Mouse (Mus musculus): ENCODE data around the gene Tsacc.
"Not testable (repeated sequence)": the region's sequence is repeated elsewhere in the genome, so short reads cannot be mapped to it uniquely, and the experiment has no call there.

The Tsacc gene

DNA sequence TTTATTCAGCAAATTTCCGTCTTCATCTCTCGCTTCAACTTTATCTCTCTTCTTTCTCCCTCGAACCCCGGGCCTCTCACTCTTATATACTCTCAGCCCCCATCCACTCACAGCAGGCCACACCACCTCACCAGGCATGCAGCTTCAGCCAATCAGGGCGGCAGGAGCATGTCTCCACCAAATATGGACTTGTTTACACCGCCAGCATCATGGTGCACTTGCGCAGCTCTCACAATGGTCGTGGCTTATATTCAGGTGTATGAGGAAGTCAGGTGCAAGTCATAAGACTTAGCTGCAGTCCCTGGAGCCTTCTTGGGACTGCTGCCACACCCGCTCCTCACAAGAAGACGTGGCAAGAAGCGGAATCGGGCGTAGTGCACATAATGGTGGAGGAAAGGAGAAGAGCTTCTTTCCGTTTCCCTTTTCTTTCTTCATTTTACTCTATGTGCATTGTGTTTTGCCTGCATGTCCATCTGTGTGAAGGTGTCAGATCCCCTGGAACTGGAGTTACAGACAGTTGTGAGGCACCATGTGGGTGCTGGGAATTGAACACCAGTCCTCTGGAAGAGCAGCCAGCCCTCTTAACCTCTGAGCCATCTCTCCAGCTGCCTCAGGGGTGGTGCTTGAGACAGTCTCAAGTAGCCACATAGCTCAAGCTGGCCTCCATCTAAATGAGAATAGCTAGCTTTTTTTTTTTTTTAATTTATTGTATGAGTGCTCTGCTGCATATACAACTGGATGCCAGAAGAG lies 11.8 kb downstream of the Tsacc start:
- DNase-seq (ENCODE audit: low read depth): not testable (repeated sequence)

DNA sequence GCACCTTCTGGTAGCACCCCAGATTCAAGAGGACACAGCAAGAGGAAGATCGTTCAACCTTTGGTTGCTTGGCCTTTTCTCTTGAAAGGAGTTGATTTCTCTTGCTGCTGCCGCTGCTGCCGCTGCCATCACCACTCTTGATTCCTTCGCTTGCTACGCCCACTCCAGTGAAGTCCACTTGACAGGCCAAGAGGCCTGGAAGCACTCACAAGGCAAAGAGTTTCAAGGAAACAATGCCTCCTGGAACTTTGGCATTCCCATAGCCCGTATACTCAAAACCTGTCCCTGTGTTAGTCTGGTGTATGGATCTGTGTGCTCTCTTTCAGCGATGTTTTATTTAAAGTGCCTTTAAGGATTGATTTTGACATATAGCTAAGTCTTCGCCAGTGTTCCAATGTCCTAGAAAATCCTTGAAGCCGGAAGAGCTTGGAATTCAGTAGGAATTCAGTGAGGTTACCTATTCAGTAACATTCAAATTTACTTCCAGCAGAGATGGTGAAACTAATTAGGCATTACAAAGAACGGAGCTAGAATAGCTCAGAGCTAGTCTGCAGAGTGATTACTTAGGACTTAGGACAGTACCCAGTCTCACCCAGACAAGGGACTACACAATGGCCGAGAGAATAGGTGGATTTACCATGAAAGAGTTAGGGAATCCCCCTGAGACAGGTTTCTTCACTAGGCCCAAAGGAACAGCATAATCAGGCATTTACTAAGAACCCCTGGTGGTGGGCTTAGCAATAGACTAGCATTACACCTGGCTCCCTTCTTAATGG lies 15.5 kb downstream of the Tsacc start:
- not testable (repeated sequence) for DNase-seq (ENCODE audit: low read depth)

DNA sequence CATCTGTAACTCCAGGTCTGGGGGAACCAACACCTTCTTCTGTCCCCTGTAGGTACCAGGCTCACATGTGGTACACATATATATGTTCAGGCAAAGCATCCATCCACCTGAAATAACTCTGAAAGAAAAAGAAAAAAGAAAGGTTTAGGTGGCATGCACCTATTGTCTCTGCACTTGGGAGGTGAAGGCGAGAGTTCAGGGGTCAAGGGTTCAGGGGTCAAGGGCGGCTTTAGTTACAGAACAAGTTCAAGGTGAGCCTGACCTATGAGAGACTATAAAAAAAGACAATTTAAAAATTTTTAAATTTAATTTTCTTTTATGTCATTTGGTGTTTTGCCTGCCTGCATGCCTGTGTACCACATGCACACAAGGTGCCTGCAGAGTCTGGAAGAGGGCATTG lies 16.8 kb downstream of the Tsacc start:
- DNase-seq (ENCODE audit: low read depth): no peak

- no peak for DNase-seq (ENCODE audit: low read depth)
These were observed 20.2 kb downstream of the Tsacc start for GRCm38 (mm10) chr3:88276529-88277143.

DNA sequence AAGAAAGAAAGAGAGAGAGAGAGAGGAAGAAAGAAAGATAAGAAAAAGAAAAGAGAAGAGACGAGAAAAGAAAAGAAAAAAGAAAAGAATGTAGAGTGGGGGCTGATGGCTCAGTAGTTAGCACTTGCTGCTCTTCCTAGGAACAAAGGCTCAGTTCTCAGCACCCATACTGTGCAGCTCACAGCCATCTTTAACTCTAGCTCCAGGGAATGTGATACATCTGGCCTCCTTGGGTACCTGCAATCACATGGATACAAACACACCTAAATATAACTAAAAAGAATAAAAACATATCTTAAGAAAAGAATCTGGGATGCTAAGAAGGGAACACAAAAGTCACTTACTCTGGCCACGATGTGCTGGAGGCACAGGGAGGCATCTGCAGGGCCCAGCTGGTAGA lies 20.7 kb downstream of the Tsacc start:
- DNase-seq (ENCODE audit: low read depth): no peak

DNA sequence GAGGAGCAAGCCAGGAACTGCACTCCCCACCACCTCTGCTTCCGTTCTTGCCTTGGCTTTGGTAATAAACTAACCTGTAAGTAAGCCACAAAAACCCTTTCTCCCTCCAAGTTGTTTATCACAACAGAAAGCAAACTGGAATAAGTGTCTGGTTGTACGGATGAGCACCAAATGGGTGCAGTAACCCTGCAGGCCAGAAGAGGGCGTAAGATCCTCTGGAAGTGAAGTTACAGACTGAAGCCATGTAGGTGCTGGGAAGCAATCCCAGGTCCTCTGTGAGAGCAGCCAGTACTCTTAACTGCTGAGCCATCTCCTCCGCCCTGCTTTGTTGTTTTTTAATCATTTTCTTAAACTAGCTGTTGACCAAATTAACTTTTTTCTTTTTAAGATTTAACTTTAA lies 22.8 kb downstream of the Tsacc start:
- no peak for DNase-seq (ENCODE audit: low read depth)

DNA sequence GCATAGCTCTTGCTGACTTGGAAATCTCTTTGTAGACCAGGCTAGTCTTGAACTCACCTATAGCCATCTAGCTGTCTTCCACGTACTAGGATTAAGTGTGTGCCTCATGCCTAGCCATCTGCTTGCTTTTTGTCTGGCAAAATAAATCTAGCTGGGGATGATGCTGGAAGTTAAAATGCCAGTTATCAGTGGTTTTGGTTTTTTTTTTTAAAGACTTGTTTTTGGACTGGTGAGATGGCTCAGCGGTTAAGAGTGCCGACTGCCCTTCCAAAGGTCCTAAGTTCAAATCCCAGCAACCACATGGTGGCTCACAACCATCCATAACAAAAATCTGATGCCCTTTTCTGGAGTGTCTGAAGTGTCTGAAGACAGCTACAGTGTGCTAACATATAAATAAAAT lies 24.9 kb downstream of the Tsacc start:
- no peak for DNase-seq (ENCODE audit: low read depth)

DNA sequence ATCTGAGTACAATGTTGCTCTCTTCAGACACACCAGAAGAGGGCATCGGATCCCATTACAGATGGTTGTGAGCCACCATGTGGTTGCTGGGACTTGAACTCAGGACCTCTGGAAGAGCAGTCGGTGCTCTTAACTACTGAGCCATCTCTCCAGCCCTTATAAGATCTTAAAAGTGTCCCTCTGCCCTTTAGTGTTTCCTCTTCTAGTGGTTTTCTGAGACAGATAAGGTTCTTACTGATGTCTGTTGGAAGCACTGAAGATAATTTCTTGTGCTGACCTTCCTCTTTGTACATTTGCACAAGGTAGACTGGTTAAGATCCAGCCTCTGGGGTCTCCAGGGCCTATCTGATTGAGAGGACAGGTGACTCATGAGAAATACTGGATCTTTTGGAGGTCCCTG lies 25.5 kb downstream of the Tsacc start:
- not testable (repeated sequence) for DNase-seq (ENCODE audit: low read depth)

DNA sequence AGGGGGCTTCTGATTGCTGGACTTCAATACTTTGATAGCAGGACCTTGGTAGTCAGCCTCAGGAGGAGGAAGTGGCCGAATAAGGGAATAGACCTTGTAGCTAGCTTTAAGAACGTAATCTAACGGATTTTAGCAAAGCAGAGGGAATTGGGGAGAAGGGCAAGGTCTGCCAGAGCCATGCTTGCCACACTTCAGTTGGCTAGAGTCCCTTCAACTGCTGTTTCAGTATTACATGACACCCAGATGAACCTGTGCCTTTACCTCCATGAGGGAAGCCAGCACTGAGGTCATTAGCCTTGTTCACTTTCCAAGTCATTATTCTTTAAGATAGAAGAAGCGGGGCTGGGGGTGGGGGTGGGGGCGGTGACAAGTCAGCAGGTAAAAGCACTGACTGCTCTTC lies 27.8 kb downstream of the Tsacc start:
- no peak for DNase-seq (ENCODE audit: low read depth)

DNA sequence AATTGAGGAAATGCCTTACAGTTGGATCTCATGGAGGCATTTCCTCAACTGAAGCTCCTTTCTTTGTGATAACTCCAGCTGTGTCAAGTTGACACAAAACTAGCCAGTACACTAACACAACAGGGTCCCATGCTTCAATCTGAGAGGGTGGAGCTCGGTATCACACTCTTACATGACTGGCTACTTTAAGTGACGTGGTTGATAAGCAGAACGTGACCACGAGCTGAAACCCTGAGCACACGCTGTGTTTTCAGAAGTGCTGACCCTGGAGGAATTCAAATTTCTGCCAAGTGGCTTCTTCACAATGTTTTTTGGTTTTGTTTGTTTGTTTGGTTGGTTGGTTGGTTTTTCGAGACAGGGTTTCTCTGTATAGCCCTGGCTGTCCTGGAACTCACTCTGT lies 28.8 kb downstream of the Tsacc start:
- DNase-seq (ENCODE audit: low read depth): not testable (repeated sequence)

- DNase-seq (ENCODE audit: low read depth): no peak
These were observed 34.5 kb downstream of the Tsacc start for GRCm38 (mm10) chr3:88262346-88262745.

DNA sequence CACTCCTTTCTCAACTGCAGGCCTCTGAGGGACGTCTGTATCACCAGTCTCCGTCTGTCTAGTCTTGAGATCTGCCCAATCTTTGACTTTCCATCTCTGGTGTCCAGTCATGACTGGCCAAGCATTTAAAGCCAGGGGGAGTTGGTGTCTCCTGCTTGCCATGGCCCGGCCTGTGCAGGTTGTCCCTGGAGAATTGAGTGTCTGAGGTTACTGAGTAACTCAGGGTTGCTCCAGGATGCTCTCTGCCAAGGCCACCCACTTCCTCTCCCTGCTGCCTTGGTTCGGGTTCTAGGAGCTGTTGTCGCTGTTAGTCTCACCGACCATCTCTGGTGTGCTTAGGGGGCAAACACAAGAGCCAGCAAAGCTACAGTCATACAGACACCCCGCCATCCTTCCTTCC lies 40.4 kb downstream of the Tsacc start:
- DNase-seq (ENCODE audit: low read depth): no peak

GRCm38 (mm10) chr3:88255950-88256349 lies 40.8 kb downstream of the Tsacc start:
- no peak for DNase-seq (ENCODE audit: low read depth)

DNA sequence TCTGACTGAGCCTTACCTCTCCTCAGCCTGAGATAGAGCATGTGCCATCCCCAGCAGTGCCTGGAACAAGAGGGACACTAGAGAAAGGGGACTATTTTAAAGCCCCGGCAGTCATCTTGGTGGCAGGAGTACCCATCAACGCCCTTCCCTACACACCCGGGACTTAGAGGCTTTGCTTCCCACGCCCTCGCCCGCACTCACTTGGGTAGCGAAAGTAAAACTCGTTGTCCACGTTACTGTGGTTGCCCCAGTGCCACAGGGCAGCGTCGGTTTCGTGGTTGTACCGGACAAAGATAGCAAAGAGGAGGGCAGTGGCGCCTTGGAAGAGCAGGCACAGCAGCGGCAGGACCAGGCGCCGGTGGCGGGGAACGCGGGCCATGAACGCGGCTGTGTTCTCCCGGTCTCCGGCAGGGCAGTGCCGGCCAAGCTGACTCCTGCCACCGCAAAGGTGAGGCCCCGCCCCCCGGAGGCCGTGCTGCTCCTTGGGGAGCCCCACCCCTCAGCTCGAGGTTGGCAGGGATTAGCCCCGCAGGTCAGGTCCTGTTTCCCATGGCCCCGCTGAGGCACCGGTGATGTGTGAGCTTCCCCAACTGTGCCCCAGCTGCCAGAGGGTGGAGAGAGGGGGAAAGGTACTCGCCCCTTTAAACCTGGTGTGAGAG lies 42.4 kb downstream of the Tsacc start, which contains the start of gene Rhbg:
Gene Rhbg (minus strand): TSS at position 442 of the 659 bp plus-strand sequence.
- DNase-seq (ENCODE audit: low read depth): peak; percentile 49

DNA sequence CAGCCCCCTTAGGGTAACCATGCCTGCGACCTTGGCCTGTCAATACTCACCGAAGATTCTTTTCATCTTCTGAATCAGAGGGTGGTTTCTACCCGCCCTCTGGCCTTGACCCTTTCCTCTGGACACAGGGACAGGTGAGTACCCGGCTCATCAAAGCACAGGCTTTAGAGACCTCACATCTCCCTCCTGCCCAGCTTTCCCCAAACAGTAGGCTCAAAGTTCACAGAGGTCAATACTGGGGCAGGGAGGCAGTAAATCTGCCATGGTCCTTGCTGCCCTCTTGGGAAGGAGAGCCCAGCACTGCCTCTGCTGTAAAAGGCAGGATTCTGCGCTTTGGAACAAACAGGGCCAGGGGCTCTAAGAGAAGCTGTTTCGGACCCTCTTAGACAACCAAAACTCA lies 44.1 kb downstream of the Tsacc start:
- DNase-seq (ENCODE audit: low read depth): no peak

DNA sequence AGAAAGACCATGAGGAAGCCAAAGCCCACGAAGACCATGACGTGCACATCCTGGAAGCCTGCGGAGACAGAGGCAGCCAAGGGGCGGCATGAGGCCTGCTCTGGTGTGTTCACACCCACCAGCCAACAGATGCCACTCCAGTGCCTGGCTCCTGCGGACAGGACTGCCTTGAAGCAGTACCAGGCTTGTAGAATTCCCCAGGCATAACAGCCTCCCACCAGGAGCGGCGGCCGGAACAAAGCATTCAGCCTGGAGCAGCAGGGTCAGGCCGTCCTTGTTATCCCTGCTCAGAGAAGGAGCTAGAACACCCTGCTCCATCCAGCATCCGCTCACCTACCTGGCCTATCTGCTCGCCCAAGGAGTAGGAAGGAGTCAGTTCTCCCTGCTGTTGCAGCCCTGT lies 48.4 kb downstream of the Tsacc start:
- DNase-seq (ENCODE audit: low read depth): no peak

- DNase-seq (ENCODE audit: low read depth): no peak
These were observed 49.1 kb downstream of the Tsacc start for GRCm38 (mm10) chr3:88247666-88248065.

GRCm38 (mm10) chr3:88245811-88246210 lies 51.0 kb downstream of the Tsacc start:
- peak; percentile 84 for DNase-seq (ENCODE audit: low read depth)

DNA sequence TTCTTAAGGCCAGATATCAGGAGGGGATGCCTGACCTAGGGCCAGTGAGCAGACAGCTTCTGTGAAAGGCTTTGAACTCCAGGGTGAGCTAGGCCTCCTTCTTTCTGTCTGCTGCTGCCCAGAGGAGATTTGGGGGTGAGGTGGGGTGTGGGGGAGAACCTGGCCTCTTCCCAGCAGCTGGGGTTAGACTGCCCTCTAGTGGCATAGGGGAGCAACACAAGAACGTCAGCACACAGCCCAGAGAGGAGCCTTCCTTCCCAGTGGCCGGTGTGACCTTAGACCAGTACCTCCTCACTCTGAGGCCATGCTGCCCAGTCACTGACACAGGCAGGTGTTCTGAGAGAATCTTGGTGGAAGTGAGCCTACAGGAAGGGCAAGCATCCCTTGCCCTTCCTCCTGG lies 52.7 kb downstream of the Tsacc start:
- DNase-seq (ENCODE audit: low read depth): peak; percentile 78

DNA sequence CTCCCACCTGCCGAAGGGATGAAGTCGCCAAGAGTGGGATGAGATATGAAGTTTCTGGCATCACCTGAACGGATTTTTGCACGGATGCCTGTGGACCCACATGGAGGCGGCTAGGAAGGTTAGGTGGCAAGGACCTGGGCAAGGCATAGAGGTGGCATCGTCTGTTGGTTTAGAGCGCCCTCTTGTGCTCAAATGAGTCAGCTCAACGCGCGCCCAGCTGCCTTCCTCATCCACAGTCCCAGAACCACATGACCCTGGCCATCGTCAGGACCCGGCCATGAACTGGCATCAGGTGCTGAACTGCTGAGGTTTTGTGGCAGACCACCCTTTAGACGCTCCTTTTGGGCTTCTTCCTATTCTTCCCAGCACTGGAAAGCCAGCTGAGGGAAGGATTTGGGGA lies 54.3 kb downstream of the Tsacc start:
- peak; percentile 86 for DNase-seq (ENCODE audit: low read depth)

DNA sequence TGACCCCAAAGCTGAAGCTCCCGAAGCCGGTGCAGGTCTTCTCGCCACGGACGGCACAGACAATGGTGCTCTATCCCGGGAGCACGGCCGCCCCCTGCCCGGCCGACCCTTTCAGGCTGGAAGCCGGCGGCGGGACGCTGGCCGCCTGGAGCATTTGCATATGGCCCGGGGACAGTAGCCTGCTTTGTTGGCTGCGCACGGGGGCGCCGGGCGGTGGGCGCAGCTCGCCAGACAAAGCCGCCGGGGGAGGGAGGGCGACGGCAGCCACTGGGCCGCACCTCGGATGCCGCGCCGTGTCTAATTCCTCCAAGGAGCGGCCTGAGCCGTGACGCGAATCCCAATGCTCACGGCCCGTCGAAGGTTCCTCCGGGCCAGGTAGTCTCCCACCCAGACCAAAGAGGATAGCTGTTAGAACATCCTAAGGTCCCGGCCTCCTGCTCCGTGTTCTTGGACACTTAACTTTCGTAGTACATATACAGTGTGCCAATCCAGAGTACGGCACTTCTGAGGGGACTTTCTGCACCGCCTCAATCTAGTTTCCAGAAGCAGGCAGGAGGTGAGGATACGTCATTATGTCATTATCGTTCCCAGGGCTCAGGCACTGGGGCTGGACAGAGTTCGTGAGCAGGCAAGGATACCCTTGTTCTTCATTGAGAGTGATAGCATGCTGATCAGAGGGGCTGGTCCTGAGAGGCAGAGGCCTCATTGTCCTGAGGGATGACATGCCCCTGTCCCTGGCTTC lies 55.6 kb downstream of the Tsacc start:
- DNase-seq (ENCODE audit: low read depth): no peak

DNA sequence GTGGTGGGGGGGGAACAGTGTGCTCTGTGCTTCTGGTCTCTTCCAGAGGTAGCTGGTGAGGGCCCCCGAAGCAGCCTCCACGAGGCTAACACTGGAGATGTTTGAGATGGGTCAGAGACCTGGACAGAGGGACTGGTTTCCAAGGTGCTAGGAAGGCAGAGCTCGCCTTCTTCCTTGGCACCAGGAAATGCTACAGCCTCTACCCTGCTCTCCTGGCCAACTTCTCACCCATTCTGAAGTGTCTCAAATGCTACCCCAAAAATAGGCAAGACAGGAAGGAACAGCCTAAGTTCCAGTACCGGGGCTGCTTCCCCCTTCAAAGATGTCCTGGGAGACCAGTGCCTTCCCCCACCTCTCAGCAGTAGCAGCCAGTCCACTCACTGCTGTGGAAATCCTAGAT lies 57.4 kb downstream of the Tsacc start:
- DNase-seq (ENCODE audit: low read depth): no peak
